Mouse (Mus musculus) liver, adult 2 months (tissue): ENCODE data around the gene Slc44a3. TPM values are rescaled to one million over a fixed set of nuclear protein-coding genes. Genes with fewer than 3 reads are reported as not detected.
"Not testable (repeated sequence)": the region's sequence is repeated elsewhere in the genome, so short reads cannot be mapped to it uniquely, and the experiment has no call there.

ENCODE experiments used
- DNase-seq: peaks from one replicate; pipeline ENCODE4 v3.0.0-alpha.2; 2011; ENCODE audit warnings: low read depth, low spot score; ENCODE audit errors: extremely low read depth
- H3K27ac ChIP-seq: fragments of 200-500 bp; replicated peaks from 2 replicates; pipeline ENCODE4 v1.5.1; 2012; ENCODE audit warnings: low read depth, mild to moderate bottlenecking, control low read depth, inconsistent platforms, low read length; ENCODE audit not compliant: insufficient read depth
- H3K27me3 ChIP-seq: fragments of 200-500 bp; 2 replicates; pipeline ENCODE4 v1.6.1; 2012; ENCODE audit warnings: mild to moderate bottlenecking, moderate library complexity, low read length, inconsistent platforms; ENCODE audit not compliant: control insufficient read depth, insufficient read depth
- H3K36me3 ChIP-seq: fragments of 200-500 bp; 2 replicates; pipeline ENCODE4 v1.6.1; 2012; ENCODE audit warnings: low read length, inconsistent platforms; ENCODE audit not compliant: control insufficient read depth, insufficient read depth
- H3K4me1 ChIP-seq: fragments of 200-500 bp; 2 replicates; pipeline ENCODE4 v1.6.1; 2011; ENCODE audit warnings: low read length; ENCODE audit not compliant: control insufficient read depth, insufficient read depth
- H3K4me3 ChIP-seq: fragments of 200-500 bp; 2 replicates; pipeline ENCODE4 v1.5.1; 2011; ENCODE audit warnings: low read depth, mild to moderate bottlenecking, control low read depth, low read length, moderate library complexity; ENCODE audit not compliant: insufficient read depth
- H3K79me2 ChIP-seq: fragments of 200-500 bp; 2 replicates; pipeline ENCODE4 v1.6.1; 2012; ENCODE audit warnings: inconsistent platforms, mild to moderate bottlenecking, low read length, moderate library complexity; ENCODE audit not compliant: control insufficient read depth, insufficient read depth
- H3K9ac ChIP-seq: fragments of 200-500 bp; 2 replicates; pipeline ENCODE4 v1.6.1; 2012; ENCODE audit warnings: low read depth, mild to moderate bottlenecking, control low read depth, inconsistent platforms, low read length
- CTCF ChIP-seq: fragments of 200-500 bp; IDR thresholded peaks from 2 replicates; pipeline ENCODE4 v1.5.1; 2011; ENCODE audit warnings: low read depth, low read length, control low read depth
- POLR2A ChIP-seq: fragments of 200-500 bp; IDR thresholded peaks from 2 replicates; pipeline ENCODE4 v1.6.1; 2011; ENCODE audit warnings: low read length, control low read depth; ENCODE audit not compliant: insufficient read depth; ENCODE audit errors: extremely low read depth
- WGBS: fragments of 180-500 bp; shearing (Covaris S2); methylation state at CpG from one replicate; pipeline ENCODE4 v1.1.7; 2018; 5-methylcytosine and 5-hydroxymethylcytosine counted together
- polyA plus RNA-seq: library from polyadenylated mRNA; depleted of rRNA; stranded (reverse); fragments of >200 nt; gene quantifications from 2 replicates; pipeline ENCODE4 v1.2.3, GENCODE M21; 2012
- total RNA-seq: library from RNA; depleted of rRNA; stranded (reverse); fragments of >200 nt; gene quantifications from 2 replicates; pipeline ENCODE4 v1.2.3, GENCODE M21; 2014

Slc44a3 gene
- total and polyA plus RNA-seq, 2 experiments = 4.7 to 6.6 TPM

DNA sequence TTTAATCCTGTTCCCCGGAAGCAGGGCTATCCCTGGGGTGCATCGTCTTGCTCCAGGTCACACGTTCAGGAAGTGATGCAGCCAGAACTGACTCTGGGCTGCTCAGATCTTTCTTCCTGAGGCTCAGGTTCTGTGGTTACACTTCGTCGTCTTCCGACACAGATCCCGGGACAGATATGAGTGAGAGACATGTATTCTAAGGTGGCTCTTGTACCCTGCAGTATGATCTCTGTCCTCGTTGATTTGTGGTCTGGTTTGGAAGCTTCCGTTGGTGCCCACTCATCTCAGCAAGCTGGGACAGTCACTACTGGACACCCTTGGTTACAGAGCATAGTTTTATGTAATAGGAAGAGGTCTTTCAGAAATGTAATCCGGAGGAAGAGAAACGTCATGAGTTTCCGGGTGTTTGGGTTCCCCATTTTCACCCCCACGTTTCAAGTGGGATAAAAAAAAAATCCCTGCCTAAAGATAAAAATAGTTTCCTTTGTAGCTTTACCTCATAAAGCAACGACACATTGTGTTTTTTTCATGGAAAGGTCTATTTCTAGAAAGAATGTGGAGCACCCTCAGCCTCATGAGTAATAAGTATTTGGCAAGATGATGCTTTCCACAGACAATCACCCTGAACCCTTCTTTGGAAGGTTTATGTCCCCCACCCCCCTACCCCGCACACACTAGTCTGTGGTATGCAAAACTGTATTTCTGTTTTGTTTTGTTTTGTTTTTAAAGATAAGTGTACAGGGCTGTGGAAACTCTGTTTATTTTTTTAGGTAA, 15.8 kb upstream of the Slc44a3 start:
- no peaks in the 10 kb centered on the region for H3K79me2 ChIP-seq
- no peak overlapping the region for H3K4me3 ChIP-seq
- no peak for DNase-seq
- H3K9ac ChIP-seq = no peak overlapping the region
- H3K36me3 ChIP-seq = no peaks in the 10 kb centered on the region
- peaks cover under 1% of the 10 kb centered on the region for H3K4me1 ChIP-seq
- no peak overlapping the region for H3K27ac ChIP-seq
- H3K27me3 ChIP-seq = no peaks in the 10 kb centered on the region
- WGBS = 61% methylated on average over 15 of the region's 15 CpGs
- no peak for TF ChIP-seq CTCF
- no peak for TF ChIP-seq POLR2A

DNA sequence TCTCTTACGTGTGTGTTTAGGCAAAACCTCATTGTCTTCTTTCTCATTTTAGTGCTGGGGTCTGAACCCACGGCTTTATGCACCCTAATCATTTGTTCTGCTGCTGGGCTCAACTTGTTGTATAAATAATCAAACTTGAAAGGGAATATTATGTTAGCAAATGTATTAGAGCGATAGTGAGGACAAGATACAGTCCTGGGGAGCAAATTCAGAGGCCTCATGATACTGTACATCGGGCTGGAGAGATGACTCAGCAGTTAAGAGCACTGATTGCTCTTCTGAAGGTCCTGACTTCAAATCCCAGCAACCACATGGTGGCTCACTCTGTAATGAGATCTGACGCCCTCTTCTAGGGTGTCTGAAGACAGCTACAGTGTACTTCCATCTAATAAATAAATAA, 8.4 kb upstream of the Slc44a3 start:
- no peak for DNase-seq
- H3K4me1 ChIP-seq = peaks cover 9% of the 10 kb centered on the region
- H3K79me2 ChIP-seq = no peaks in the 10 kb centered on the region
- H3K27me3 ChIP-seq = no peaks in the 10 kb centered on the region
- 63% methylated on average over 5 of the region's 5 CpGs for WGBS
- H3K9ac ChIP-seq = no peak overlapping the region
- H3K36me3 ChIP-seq = no peaks in the 10 kb centered on the region
- no peak for TF ChIP-seq POLR2A
- no peak for TF ChIP-seq CTCF
- H3K27ac ChIP-seq = no peak overlapping the region; the same call in 1 of the 2 replicates
- H3K4me3 ChIP-seq = no peak overlapping the region

DNA sequence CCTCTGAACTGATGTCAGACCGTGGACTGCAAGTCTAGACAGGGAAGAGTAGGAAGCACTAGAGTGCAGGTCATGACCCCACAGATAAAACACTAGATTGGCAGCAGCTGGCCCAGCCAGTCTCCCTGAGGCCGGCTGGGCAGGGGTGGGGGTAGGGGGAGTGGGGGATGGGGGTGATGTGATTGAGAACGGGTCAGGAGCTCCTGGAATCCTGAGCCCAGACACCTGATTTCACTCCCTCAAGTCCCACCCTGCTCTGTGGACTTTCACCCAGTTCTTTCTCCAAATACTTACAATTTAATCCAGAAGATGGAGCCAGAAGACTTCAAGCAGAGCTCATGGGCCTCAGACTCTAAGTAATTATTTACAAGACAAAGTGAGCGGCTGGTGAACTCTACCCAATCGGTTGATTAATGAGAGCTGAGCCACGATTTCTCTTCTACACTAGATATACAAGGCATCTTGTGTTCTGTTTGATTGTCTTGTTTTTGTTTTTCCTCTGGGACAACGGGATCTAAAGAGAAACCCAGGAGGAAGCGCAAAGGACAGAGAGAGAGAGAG, 7.7 kb upstream of the Slc44a3 start:
- peaks cover 9% of the 10 kb centered on the region for H3K4me1 ChIP-seq
- no peaks in the 10 kb centered on the region for H3K79me2 ChIP-seq
- no peak overlapping the region; the same call in 1 of the 2 replicates for H3K27ac ChIP-seq
- WGBS = 5% methylated on average over 8 of the region's 8 CpGs
- H3K9ac ChIP-seq = no peak overlapping the region
- no peaks in the 10 kb centered on the region for H3K36me3 ChIP-seq
- TF ChIP-seq CTCF = peak; percentile 40
- no peak for TF ChIP-seq POLR2A
- no peak overlapping the region for H3K4me3 ChIP-seq
- H3K27me3 ChIP-seq = no peaks in the 10 kb centered on the region
- peak; percentile 75 for DNase-seq

DNA sequence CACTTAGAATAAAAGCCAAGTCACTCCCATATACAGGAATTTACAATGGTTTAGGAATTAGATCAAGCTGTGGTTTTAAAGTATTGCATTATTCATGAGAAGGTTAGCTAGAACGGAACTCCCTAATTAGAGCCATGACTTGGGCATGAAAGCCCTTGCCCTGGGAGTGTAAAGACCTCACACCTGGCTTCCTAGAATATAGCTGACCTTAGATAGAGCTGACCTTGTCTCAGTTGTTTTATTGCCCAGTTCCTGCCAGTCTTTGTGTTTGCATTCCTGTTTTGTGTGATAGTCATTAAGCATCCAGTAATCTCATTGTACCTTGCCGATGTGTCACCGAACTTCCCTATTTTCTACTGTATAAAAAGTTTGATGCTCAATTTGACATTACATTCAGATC, 6.6 kb upstream of the Slc44a3 start:
- not testable (repeated sequence) for DNase-seq, H3K4me1 ChIP-seq, H3K9ac ChIP-seq, H3K27me3 ChIP-seq, H3K79me2 ChIP-seq, H3K27ac ChIP-seq, H3K36me3 ChIP-seq, H3K4me3 ChIP-seq
- 79% methylated on average over 3 of the region's 3 CpGs for WGBS

DNA sequence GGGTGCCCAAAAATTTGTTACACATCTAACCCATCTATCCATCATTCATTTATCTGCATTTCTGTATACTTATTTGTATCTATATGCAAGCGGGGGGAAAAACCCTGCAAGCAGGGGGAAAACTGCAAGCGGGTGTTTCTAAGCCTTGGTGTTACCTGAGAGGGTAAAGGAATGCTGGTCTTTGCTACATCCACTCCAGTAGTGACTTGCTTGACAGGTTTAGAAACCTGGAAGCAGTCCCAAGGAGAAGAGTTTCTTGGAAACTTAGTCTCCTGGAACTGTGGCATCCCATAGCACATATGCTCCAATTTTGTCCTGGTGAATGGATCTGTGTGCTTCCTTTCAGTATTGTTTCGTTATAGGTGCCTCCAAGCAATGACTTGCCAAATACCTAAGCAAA, 5.8 kb upstream of the Slc44a3 start:
- Histone ChIP-seq H3K79me2 (no peaks in the 10 kb centered on the region), H3K36me3 (no peaks in the 10 kb centered on the region), H3K27ac (no peak overlapping the region), H3K4me1 (peaks cover 8% of the 10 kb centered on the region), H3K27me3 (no peaks in the 10 kb centered on the region), H3K9ac (no peak overlapping the region), H3K4me3 (no peak overlapping the region)
- 97% methylated on average over 3 of the region's 3 CpGs for WGBS
- TF ChIP-seq CTCF (no peak), POLR2A (no peak)
- no peak for DNase-seq

DNA sequence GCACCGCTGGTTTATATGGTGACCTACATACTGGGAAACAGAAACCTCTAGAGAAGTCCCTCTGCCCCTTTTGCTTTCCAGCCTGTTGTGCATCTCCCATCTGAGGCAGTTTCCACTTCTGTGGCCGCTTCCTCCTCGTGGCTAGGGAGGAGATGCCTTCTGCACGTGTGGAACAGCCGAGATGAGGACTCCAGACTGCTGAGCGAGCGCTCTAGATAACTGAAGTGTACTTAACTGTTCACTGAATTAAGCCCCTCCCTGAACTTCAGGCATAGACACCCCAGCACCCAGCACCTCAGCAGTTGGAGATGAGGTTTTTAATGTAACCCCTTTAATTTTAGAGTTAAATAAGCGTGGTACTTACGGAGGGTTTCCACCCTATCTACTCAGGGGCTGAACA, 4.6 kb upstream of the Slc44a3 start:
- H3K9ac ChIP-seq = no peak overlapping the region
- no peak overlapping the region for H3K4me3 ChIP-seq
- peaks cover 7% of the 10 kb centered on the region; the same call in 1 of the 2 replicates for H3K4me1 ChIP-seq
- DNase-seq = no peak
- no peaks in the 10 kb centered on the region for H3K36me3 ChIP-seq
- no peak for TF ChIP-seq CTCF
- TF ChIP-seq POLR2A = no peak
- 85% methylated on average over 9 of the region's 9 CpGs for WGBS
- H3K27me3 ChIP-seq = no peaks in the 10 kb centered on the region
- H3K79me2 ChIP-seq = no peaks in the 10 kb centered on the region
- no peak overlapping the region for H3K27ac ChIP-seq
